Mouse (Mus musculus) small intestine, adult 2 months (tissue): ENCODE measurements around the gene Tnnt3.

Experiments
- CTCF ChIP-seq: fragments of 200-500 bp; IDR thresholded peaks from 2 replicates; pipeline ENCODE4 v1.5.1; 2012; ENCODE audit warnings: low read depth, mild to moderate bottlenecking, control low read depth, inconsistent platforms, low read length, moderate library complexity, mixed read lengths; ENCODE audit not compliant: insufficient replicate concordance, insufficient read length; ENCODE audit errors: extremely low read depth
- POLR2A ChIP-seq: fragments of 200-500 bp; IDR thresholded peaks from 2 replicates; pipeline ENCODE4 v1.6.1; 2012; ENCODE audit warnings: low read depth, mild to moderate bottlenecking, control low read depth, inconsistent platforms, low read length, moderate library complexity

DNA sequence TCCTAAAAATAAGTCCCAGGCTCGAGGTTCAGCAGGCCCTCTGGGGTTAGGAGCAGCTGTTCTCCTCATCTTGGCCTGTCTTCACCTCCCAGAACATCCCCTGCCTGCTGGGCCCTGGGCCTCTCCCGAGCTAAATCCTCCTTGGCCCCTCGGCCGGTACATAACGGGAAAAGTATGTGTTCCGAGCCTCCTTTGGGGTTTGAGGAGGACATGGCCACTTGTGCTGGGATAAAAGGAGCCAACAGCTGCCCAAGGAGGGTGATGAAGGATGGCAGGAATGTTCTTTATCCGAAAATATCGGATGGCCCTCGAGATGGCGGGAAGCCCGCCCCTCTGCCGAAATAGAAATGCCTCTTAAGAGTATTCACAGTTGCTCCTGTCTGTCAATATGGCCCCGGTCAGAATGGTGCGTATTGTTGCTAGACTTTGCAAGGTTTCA lies 52.3 kb downstream of the Tnnt3 start:
- TF ChIP-seq CTCF = no peak
- TF ChIP-seq POLR2A = no peak
